Mouse (Mus musculus) intestine, postnatal 0 days (tissue): Measurements from ENCODE around the gene Kat6b. TPM values are rescaled to one million over a fixed set of nuclear protein-coding genes. Genes with fewer than 3 reads are reported as not detected.

Source experiments
- ATAC-seq: fragments of 200-750 bp; cut with Nextera tagmentation; 2 replicates; pipeline ENCODE4 v1.8.0; 2017; ENCODE audit warnings: mild to moderate bottlenecking, moderate TSS enrichment, moderate library complexity
- H3K27ac ChIP-seq: fragments of 300-500 bp; sonication (generic); 2 replicates; pipeline ENCODE4 v1.5.1; 2014; ENCODE audit warnings: mild to moderate bottlenecking, low read depth, low read length, moderate library complexity
- H3K27me3 ChIP-seq: fragments of 300-500 bp; sonication (generic); replicated peaks from 2 replicates; pipeline ENCODE4 v1.6.1; 2014; ENCODE audit warnings: low read length, mixed read lengths; ENCODE audit not compliant: control insufficient read depth, insufficient read depth
- H3K36me3 ChIP-seq: fragments of 300-500 bp; sonication (generic); 2 replicates; pipeline ENCODE4 v1.6.1; 2014; ENCODE audit warnings: mild to moderate bottlenecking, moderate library complexity; ENCODE audit not compliant: control insufficient read depth, insufficient read depth
- H3K4me1 ChIP-seq: fragments of 300-500 bp; sonication (generic); replicated peaks from 2 replicates; pipeline ENCODE4 v1.6.1; 2014; ENCODE audit warnings: antibody characterized with exemption, low read length, mixed read lengths; ENCODE audit not compliant: control insufficient read depth, insufficient read depth
- H3K4me2 ChIP-seq: fragments of 300-500 bp; sonication (generic); replicated peaks from 2 replicates; pipeline ENCODE4 v1.6.1; 2014; ENCODE audit warnings: low read depth, mild to moderate bottlenecking, moderate library complexity
- H3K4me3 ChIP-seq: fragments of 300-500 bp; sonication (generic); 2 replicates; pipeline ENCODE4 v1.5.1; 2014; ENCODE audit warnings: low read depth, low read length
- H3K9ac ChIP-seq: fragments of 300-500 bp; sonication (generic); 2 replicates; pipeline ENCODE4 v1.6.1; 2014; ENCODE audit warnings: mild to moderate bottlenecking, low read depth, low read length
- H3K9me3 ChIP-seq: fragments of 300-500 bp; sonication (generic); 2 replicates; pipeline ENCODE4 v1.6.1; 2016; ENCODE audit warnings: mixed run types; ENCODE audit not compliant: control insufficient read depth
- CTCF ChIP-seq: sonication (generic); IDR thresholded peaks from 2 replicates; pipeline ENCODE4 v1.5.1; 2016; ENCODE audit warnings: low read depth, mild to moderate bottlenecking, control low read depth, antibody characterized with exemption, moderate library complexity
- WGBS: fragments of 180-500 bp; shearing (Covaris S2); extraction: QIAGEN DNeasy Blood & Tissue Kit; methylation state at CpG from one replicate; pipeline ENCODE4 v1.1.7; 2014; 5-methylcytosine and 5-hydroxymethylcytosine counted together
- polyA plus RNA-seq: library from polyadenylated mRNA; unstranded; fragments of >200 nt; fragmentation: Nextera tagmentation; extraction: Ambion mirVana; gene quantifications from 2 replicates; pipeline ENCODE4 v1.2.1, GENCODE M21; 2015

The Kat6b gene
- polyA plus RNA-seq, 1 experiment from 2014 or later: 4.8 TPM

GRCm38 (mm10) chr14:21631665-21632200 is 150.5 kb downstream of the Kat6b start:
- Histone ChIP-seq H3K4me3 (no peak overlapping the region), H3K27ac (no peak overlapping the region), H3K9ac (no peak overlapping the region), H3K36me3 (peaks cover 67% of the 10 kb centered on the region), H3K4me2 (no peak overlapping the region), H3K27me3 (no peaks in the 10 kb centered on the region), H3K9me3 (no peaks in the 10 kb centered on the region), H3K4me1 (no peaks in the 10 kb centered on the region)
- no peak for TF ChIP-seq CTCF
- ATAC-seq: no peak
- WGBS: 67% methylated on average over 5 of the region's 5 CpGs

GRCm38 (mm10) chr14:21636548-21636947 is 155.3 kb downstream of the Kat6b start:
- WGBS: 85% methylated on average over 6 of the region's 6 CpGs
- H3K27ac ChIP-seq: no peak overlapping the region
- peaks cover 59% of the 10 kb centered on the region for H3K36me3 ChIP-seq

DNA sequence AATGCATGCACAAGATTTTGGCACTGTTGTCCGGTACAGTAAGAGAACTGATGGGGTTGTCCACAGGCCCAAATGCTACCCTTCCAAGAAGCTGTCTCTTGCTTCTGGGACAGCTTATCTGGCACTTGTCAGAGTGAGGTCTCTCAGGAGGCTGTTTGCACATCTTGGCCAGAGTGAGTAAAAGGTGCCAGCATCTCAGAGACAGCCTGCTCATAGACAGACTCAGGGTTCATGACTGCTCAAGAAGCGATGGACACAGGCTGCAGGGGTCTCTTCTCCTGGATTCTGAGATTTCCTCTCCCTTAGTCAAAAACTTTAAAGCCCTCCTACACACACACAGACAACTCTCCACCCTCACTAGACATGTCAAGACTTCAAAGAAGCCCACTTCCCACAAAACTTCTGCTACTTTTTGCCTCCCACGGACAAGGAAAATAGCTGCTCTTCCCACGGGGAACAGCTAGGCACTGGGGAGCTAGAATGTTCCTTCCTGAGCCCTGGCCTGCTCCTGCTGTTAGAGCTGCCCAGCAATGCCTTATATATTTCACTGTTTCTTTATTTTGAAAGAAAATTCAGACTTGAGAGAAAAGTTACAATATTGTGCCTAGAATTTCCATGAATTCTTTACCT is 159.7 kb downstream of the Kat6b start:
- no peak overlapping the region for H3K4me3 ChIP-seq
- no peak overlapping the region for H3K27ac ChIP-seq
- no peaks in the 10 kb centered on the region for H3K27me3 ChIP-seq
- no peak overlapping the region for H3K9ac ChIP-seq
- no peak for TF ChIP-seq CTCF
- peaks cover 41% of the 10 kb centered on the region for H3K36me3 ChIP-seq
- H3K4me2 ChIP-seq: no peak overlapping the region
- 84% methylated on average over 4 of the region's 4 CpGs for WGBS
- no peaks in the 10 kb centered on the region for H3K4me1 ChIP-seq
- H3K9me3 ChIP-seq: no peaks in the 10 kb centered on the region
- ATAC-seq: no peak

More at GRCm38 (mm10) chr14:21636548-21636947, 155.3 kb downstream of the Kat6b start:
- no peak for TF ChIP-seq CTCF
- no peaks in the 10 kb centered on the region for H3K4me1 ChIP-seq
- no peak overlapping the region for H3K4me3 ChIP-seq
- no peaks in the 10 kb centered on the region for H3K27me3 ChIP-seq
- H3K9ac ChIP-seq: no peak overlapping the region
- no peak overlapping the region for H3K4me2 ChIP-seq
- H3K9me3 ChIP-seq: no peaks in the 10 kb centered on the region
- no peak for ATAC-seq

DNA sequence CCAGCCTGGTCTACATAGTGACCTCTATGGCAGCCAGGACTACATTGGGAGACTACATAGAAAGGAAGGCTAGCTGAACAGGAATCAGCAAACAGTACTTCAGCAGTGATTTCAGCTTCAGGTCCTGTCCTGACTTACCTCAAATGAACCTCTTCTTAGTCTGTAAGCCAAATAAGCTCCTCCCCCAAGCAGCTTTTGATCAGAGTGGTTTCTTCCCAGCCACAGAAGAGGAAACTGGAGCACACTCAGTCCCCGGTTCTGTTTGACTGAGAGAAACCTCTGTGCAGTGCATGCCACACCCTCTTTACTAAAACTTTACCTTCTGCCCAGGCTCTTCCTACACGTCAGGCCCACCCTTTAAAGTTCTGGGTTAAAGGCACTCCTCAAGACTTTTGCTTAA is 172.6 kb downstream of the Kat6b start:
- ATAC-seq: no peak
- WGBS: 45% methylated on average over 2 of the region's 2 CpGs
- H3K4me3 ChIP-seq: no peak overlapping the region
- H3K27ac ChIP-seq: no peak overlapping the region
- no peak overlapping the region for H3K4me2 ChIP-seq
- peaks cover 19% of the 10 kb centered on the region; the same call in 1 of the 2 replicates for H3K36me3 ChIP-seq
- TF ChIP-seq CTCF: no peak
- no peaks in the 10 kb centered on the region for H3K4me1 ChIP-seq
- no peak overlapping the region for H3K9ac ChIP-seq
- no peaks in the 10 kb centered on the region for H3K27me3 ChIP-seq
- H3K9me3 ChIP-seq: no peaks in the 10 kb centered on the region

DNA sequence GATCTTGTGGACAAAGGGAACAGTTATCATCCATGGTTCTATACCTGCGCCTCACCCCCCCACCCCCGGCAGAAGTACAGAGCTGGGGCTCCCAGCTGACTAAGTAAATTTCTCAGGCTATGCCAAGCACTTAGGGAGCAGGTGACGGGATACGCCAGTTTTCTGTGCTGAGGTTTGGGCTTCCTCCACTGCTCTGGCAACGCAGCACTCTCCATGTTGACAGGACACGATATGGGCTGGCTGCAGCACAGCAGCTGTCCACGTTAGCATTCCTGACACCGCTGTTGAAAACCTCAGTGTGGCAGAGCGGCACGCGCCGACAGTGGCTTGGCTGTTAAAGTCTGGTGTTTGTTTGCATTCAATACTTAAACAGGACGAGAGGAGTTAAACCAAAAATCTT is 177.9 kb downstream of the Kat6b start:
- no peak for ATAC-seq
- Histone ChIP-seq H3K4me3 (no peak overlapping the region), H3K27ac (no peak overlapping the region), H3K9ac (no peak overlapping the region), H3K36me3 (peaks cover 40% of the 10 kb centered on the region), H3K9me3 (no peaks in the 10 kb centered on the region), H3K27me3 (no peaks in the 10 kb centered on the region), H3K4me1 (no peaks in the 10 kb centered on the region), H3K4me2 (no peak overlapping the region)
- WGBS: 78% methylated on average over 13 of the region's 13 CpGs
- TF ChIP-seq CTCF: no peak

GRCm38 (mm10) chr14:21659652-21660051 is 178.4 kb downstream of the Kat6b start:
- 36% methylated on average over 5 of the region's 5 CpGs for WGBS
- peak; percentile 82 for TF ChIP-seq CTCF
- Histone ChIP-seq H3K4me1 (no peaks in the 10 kb centered on the region), H3K9me3 (no peaks in the 10 kb centered on the region), H3K9ac (no peak overlapping the region), H3K36me3 (peaks cover 41% of the 10 kb centered on the region), H3K27ac (no peak overlapping the region), H3K4me2 (no peak overlapping the region), H3K4me3 (no peak overlapping the region), H3K27me3 (no peaks in the 10 kb centered on the region)
- ATAC-seq: no peak
